Mouse (Mus musculus) adrenal gland (tissue): Measurements from ENCODE around the gene Mroh9.

ENCODE experiments used
- intact Hi-C: fragments of 180-260 bp; cut with DNase I; formaldehyde crosslinking; loops from one replicate; pipeline ENCODE4 v1.15.1; 2025
- long read RNA-seq, 2 experiments: library from polyadenylated mRNA; unstranded; transcript quantifications; one replicate each; pipeline ENCODE4 v2.0.0; 2020; ENCODE audit warnings: borderline replicate concordance in 1 of 2; ENCODE audit not compliant: insufficient replicate concordance in 1 of 2

The Mroh9 gene
- long read RNA-seq, experiment 1 = 0 reads
- long read RNA-seq, experiment 2 = 0 reads

DNA sequence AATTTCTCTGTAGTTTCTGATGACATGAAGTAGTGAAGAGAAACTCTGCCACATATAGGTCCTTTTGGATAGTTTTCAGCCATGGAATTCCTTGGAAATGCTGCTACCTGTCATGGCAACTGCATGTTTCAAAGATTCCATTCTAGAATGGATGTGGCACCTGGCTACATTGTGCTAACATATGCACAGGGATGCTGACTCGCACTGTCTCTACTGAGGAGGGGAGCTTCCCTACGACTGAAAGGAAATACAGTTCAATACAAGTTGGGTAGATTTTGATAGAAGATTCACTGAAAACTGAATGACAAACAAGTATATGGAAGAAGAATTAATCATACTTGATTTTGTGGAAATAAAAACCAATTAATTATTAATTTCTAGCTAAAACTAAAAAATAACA lies at the start of gene Mroh9:
Mroh9 (minus strand) TSS at position 101 of the 400 bp plus-strand sequence.
- intact Hi-C loops = no loop called here

DNA sequence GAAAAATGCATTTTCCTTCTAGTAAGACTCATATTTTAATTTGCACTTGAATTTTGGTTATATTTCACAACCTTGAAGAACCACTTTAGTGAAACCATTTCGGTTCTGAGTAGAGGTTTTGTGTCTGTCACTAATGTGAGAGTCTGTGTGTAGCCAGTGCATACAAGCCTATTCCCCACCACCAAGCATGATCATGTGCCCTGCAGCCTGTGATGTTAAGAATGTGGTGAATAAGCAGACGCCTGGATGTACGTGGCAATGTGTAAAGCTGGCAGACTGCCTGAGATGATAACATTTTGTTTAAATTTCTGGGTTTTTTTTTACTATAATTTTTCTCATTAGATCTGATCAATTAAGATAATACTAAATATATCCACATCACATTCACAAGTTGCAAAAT lies 44.5 kb upstream of the Mroh9 start:
- intact Hi-C loops = no loop called here

DNA sequence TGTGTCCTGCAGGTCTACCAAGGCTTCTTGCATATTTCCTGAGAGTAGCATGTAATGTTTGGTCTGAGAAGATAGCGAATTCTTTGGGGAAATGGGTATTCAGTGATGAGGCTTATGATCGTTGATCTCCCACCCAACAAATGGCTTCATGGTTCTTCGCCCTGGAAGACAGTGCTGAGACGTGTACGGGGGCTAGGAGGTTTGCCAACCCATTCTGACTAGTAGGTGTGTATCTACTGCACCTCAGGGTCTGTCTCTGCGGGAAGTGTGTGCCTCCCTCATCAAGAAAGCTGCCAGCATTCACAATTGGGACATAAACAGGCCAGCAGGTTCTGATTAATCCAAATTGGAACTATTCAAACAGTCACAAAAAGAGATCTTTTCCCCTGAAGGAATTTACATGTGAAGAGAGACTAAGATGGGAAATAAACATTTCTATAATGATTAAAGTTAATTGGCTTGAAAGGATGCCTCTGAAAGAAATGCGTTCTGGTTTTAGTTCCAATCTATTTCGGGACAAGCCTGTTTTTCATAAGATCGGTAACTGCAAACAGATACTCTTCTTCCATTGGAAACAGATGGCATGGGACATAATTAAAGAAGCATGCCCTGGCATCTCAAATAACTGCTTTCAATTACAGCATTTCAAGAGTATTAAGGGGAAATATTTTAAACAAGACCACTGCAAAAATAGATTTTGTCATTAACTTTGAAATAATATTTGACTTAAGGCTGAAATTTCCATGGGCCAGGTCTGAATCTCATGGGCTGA lies 43.8 kb upstream of the Mroh9 start:
- intact Hi-C loops = no loop called here

DNA sequence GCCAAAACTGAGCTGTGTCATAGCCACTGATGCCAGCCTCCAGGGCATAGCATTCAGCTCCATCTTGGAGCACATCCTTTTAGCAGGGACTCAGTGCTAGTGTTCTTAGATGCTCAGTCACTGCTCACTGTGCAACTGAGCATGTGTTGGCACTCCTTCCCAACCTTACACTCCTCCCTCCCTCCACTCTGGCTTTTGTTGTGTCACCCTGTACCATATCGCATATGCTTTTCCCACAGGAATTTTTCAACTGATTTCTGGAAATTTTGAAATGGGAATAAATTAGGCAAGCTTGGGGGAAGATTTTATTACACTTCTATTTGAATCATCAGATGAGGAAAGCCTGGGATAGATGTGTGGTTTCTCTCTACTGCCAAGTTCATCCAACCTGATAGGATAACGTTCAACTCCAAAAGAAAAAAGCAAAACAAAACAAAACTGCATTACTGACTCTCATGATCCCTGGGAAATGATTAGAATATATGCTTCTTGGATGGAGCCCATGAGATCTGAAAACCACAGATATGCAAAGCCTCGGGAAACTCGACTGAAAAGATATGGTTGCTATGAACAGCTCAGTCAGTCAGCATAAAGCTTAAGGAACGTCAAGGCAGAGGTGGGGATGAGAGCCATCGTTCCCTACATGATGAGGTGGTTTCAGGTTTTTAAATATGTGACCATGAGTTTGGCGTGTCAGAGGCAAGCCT lies 40.9 kb upstream of the Mroh9 start:
- intact Hi-C loops = no loop called here

DNA sequence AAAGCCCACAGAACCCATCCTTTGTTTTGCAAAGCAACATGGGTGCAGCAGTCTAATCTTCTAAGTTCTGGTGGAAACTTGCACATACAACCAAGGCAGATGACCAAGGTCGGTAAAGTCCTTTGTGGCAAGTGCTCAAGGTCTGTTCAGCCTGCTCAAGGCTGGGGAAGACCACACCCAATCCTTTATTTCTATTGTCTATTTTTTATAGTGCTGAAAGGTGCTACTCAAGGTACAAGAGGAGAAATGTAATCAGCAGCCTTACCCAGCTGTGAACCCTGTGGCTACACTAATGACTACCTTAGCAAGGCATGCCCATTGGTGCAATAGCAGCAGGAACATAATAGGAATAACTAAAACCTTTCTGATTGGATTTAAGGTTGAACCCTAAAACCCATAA lies 36.9 kb upstream of the Mroh9 start:
- intact Hi-C loops = no loop called here

DNA sequence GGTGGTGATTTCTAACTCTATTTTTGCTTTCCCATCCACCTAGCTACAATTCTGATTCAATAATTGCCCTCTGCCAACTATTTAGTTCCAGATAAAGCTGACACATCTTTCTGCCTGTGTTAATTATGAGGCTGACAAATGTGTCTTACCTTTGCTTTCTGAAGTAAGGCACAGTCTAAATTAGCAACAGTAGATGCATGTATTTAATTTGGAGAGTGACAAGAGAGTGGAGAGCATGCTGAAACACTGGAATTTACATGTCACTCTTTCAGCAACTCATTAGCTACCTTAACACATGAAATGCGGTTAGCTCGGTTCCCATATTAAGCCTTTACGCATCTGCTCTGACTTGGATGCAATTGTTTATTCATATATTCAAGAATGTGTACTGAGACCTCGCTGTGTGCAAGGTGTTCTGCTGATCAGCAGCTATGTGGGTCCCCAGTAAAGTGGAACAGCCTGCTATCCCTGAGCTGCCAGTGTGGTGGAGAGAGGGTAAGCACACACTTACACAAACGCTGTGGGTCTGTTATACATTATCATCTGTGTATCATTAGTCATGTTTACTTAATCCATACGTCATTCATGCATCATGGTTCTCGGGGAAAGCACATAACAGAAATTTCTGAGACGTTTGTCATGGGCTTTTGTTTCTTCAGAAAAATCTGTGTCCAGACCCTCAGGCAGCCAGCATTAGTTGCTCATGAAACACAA lies 28.1 kb upstream of the Mroh9 start:
- intact Hi-C loops = no loop called here

DNA sequence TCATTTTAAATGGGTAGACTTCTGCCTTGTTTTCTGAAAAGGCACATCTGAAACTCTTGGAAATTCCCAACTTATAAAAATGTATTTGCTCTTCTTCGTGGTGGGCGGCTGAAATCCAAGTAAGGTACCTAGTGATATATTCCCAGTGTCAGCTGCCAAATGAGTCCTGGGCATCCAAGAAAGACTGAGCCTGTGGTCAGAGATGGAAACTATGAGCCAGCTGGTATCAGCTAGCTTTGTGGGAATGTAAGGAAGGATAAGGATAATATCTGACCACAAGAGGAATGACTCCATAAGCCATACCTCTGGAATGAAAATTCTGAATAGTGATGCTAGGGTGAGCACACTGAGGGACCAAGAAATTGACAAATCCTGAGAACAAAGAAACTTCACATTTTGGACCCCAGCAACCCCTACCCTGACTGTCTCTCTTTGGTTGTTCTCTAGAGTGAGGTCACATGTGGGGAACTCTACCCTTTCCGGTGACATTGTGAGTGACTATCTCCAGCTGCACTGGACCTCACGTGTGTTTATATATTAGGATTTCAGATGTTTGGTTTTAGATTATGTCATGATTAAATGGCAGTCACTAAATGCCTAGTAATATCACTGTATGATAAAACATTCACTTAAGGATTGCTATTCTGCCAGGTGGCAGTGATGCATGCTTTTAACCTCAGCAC lies 27.2 kb upstream of the Mroh9 start:
- intact Hi-C loops = no loop called here

DNA sequence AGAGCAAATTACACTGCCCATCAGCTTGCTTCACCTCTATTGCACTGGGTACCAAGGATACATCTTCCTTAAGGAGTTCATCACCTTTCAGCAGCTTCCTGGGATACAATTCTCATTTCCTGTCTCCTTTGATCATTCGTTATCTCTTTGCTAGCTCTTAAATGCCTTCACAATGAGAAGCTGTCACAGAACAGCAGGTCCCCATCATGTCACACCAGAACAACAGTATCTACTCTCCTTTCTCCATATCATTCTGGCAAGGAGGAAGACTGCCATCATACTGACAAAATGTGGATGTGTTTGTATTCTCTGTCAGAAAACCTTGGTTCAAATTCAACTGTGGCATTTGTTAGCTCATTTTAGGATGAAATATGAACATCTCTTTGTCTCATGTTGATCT lies 19.5 kb upstream of the Mroh9 start:
- intact Hi-C loops = no loop called here

DNA sequence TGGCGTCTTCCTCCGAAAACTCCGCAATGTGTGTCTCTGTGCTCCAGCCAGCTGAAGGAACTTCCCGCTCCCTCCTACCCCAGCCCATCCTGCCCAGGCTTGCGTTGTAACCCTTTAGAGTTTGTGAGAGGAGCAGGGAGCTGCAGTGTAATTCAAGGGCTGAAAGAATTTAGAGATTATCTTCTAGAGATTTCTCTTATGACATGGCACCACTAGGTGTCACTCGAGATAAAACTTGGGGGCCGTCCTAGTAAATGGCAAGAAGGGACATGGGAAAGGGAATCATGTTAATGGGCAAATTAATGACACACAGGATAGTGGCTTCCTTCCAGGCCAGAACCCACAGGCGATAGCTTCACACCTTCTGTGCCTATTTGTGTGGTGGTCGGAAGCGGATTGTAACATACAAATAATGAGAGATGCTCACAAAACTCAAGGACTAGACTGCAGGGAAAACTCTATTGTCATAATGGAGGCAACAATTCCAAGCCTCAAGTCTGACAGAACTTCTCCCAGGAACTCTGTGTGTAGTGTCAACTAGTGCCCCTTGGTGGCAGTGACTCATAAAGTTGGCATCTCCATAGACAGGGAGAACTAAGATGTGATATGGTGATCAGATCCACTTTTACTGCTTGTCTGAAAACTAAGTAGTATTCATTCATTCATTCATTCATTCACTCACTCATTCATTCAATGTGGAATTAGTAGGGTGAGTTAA lies 6.1 kb upstream of the Mroh9 start:
- intact Hi-C loops = no loop called here

DNA sequence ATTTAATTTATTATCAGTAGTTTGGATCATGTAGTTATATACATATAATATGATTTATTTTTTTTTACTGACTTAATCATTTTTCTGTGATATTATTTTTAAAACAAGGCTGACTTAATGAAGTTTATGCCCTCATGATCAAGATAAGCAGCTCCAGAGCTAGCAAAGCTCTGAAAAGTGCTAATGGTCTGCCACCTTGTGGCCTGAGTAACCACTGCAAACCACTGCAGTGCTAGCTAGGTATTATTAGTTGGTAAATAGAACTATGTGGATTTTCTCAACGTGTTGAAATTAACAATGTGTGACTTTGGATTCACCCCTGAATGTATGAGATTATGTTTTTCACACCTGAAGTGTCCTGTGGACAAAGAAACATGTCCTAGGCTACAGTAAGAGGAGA lies 15.0 kb downstream of the Mroh9 start:
- intact Hi-C loops = loop anchor here (5.0 kb wide), 2 partner anchors 173 to 253 kb away; partner anchors contain the start of gene Fmo2

DNA sequence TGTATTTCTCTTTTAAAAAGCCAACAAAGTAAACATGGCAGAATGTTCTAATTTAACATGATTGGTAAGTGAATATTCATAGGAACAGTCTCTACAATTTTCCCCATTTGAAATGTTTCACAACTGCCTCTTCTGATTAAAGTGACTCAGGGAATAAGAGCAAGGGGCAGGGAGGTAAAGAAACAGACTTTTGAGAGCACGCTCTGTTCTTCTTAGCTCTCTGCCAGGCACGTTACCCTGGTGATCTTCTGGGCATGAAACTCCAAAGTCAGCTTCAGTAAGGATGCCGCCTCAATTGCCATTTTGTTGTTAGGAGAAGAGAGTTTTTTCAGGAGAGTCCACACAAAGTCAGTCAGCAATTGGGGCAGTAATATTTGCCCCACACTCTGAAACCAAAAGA lies 25.1 kb downstream of the Mroh9 start:
- intact Hi-C loops = no loop called here

DNA sequence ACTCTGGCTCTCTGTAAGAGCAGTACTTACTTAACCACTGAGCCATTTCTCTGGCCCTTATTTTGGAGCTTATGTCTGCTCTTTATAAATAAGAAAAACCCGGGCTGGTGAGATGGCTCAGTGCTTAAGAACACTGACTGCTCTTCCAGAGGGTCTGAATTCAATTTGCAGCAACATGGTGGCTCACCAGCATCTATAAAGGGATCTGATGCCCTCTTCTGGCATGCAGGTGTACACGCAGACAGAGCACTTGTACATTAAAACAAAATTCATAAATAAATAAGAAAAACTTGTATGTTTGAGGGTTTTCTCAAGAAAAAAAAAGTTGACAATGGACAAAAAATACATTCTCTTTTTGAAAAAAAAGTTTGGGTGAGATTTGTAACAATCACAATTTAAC lies 28.1 kb downstream of the Mroh9 start:
- intact Hi-C loops = loop anchor here (5.0 kb wide), 2 partner anchors 160 to 245 kb away; partner anchors contain the start of genes Fmo2 and Fmo4

DNA sequence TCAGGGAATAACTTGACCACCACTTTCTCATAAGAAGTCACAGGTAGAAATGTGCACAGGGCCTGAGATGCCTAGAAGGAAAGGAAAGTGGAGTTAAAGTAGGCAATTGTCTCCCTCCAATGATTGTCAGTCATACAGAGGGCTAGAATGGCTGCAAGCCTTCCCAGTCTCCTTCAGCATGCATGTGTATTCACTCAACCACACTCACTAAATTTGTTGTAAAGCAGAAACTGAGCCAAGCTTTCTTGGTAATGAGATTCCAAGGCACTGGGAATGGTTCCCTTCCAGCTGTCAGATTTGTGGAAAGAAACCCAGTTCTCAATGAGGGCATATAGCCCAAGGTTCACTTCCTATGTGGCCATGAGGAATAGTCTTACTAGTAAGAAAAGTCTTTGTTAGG lies 29.8 kb downstream of the Mroh9 start:
- intact Hi-C loops = loop anchor here (5.0 kb wide), 2 partner anchors 158 to 243 kb away; partner anchors contain the start of genes Fmo2 and Fmo4

DNA sequence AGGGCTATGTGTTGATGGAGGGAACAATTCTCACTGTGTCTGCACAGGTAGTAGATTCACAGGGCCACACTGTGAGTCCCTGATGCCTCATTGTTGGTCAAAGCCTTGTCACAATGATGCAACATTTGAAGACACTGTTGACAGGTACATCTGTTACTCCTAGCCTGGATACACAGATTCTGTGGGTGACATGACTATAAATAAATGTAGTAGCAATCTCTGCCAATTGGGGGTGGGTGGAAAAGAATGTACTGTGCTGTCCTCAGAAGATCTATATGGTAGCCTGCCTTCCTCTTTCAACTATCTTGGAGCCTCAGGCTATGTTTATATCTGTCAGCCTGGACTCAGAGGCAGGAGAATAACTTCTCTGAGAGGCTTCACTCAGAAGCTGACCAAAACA lies 62.4 kb downstream of the Mroh9 start:
- intact Hi-C loops = no loop called here

DNA sequence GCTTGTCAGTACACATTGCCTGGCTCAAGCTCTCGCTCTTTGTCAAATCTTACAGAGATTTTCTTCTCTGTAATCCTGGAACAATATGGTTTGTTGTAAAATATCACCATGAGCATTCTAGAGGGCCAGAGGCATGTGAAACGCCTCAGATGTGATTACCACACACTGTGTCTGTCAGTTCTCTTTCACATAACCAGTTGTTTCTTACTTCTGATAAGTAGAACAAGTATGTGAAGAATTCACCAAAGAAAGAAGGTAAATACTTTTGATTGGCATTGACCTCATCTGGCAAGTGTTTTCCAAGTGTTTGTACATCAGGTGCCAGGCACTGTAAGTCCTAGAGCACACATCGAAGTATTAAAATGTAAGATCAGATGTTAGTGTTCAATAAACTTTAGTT lies 76.2 kb downstream of the Mroh9 start:
- intact Hi-C loops = no loop called here

DNA sequence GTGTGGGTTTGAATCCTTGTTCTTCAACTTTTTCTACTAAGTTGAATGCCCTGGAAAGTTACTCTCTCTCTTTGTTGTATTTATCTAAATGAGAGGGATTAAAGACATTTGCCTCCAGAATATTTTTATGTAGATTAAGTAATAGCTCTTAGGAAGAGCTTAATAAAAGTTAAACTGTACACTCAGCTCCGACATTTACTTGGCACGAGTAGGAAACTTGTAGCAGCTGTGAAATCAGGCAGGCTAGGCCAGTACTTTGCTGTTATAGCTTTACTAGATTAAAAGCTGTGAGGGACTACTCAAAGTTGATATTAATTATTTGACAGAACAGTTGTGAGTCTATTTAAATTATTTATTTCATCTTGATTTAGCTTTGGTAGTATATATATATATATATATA lies 82.0 kb downstream of the Mroh9 start:
- intact Hi-C loops = no loop called here

DNA sequence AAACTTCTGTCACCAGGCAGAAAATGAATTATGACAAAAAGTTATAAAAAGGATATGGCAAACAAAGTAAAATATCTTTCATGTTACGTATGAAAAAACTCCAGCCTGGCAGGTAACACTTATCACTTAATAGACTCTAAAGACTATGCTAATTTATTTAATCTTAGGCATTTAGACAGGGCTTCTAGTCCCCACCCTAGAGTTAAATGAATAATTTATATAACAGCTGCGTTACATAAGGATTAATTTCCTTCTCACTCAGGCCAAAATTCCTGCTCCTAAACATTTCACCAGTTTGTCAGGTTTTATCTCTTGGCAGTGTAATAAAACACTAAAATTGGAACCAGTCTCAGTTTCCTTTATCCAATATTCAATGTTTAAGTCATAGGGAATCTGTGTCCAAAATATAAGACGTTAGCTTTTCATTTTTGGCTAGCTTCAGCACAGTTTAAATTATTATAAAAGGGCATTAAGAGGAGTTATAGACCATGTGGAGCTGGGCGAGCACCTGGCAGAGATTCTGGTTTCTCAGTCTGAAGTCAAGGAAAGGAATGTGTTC lies 84.1 kb downstream of the Mroh9 start:
- intact Hi-C loops = no loop called here

DNA sequence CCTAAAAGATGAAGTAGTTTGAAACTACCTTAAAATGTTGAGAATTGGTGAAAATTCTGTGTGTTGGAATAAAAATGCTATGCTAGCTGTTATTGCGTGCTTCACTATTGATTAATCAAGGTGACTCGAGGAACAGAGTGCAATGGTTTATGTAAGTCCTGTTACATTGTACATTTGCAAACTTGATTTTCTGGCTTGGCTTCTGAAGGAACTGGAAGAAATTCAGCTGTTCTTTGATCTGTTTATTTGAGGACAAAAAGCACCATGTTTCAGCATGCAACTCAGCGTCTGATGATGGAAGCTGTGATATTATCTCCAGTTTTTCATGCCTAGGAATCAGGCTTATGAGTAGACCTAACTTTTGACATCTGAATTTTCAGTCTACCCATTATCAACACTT lies 97.9 kb downstream of the Mroh9 start:
- intact Hi-C loops = no loop called here

DNA sequence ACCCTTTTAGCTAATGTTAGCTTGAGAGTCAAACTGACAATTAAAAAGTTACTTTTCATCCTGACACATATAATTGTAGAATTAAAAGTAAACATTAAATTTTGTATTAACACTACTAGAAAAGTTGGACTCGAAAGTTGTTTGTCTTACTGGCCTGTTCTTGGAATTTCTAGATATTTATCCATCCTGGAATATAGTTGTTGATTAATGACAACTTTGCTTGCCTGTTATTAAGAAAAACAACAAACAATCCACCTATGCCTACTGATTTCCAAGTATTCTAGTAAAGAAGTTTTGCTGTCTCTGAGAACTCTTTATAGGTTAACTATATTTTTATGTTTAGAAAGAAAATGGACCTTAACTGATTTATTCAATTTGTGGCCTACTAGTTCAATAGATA lies 98.7 kb downstream of the Mroh9 start:
- intact Hi-C loops = no loop called here

DNA sequence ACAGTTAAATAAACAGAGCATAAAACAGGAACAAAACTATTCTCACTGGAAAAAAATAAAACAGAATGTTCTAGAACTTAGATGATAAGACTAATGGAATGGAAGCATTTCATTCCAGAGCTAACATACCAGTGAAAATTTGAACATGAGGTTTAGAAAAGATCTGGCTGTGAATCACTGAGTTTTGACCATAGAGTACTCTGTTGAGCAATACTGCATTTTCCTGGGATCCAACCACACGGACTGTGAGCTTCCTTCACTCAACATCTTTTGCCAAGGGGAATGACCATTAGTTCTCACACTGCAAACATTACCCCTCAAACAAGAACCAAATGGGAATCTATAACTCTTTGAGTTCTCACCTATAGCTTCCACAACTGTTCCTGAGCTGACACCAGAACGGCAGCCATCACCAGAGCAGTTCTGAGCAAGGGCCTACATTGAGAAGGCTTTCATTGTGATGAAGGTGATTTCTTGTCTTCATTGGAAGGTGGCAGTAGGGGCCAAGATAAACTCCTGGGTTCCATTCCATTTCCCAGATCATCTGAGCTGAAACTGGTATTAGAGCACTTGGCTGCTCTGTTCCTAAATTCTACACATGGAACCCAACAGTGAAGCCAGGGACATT lies 99.2 kb downstream of the Mroh9 start:
- intact Hi-C loops = no loop called here
